Mouse (Mus musculus) MEL-GATA-1-ER (cell line): ENCODE measurements around the gene Ogn.

Source experiments
- DNase-seq: peaks from one replicate; pipeline ENCODE4 v3.0.0-alpha.2; 2012; ENCODE audit warnings: low read depth; ENCODE audit errors: extremely low read depth

Ogn gene

GRCm38 (mm10) chr13:49644731-49645529 is 37.1 kb downstream of the Ogn start:
- DNase-seq, result peak; percentile 27

- DNase-seq, result no peak
Measured at GRCm38 (mm10) chr13:49646019-49646418, 38.2 kb downstream of the Ogn start.

- DNase-seq, result peak; percentile 10
Measured at GRCm38 (mm10) chr13:49651136-49651535, 43.3 kb downstream of the Ogn start.

GRCm38 (mm10) chr13:49651781-49652351 is 44.0 kb downstream of the Ogn start:
- DNase-seq, result no peak

GRCm38 (mm10) chr13:49652481-49653179 is 44.8 kb downstream of the Ogn start, which contains the start of the genes Cenpp and Nol8:
Gene Cenpp (minus strand): TSS chr13:49652785.
Gene Nol8 (plus strand): TSS chr13:49653078.
- peak; percentile 98 for DNase-seq

- DNase-seq, result no peak
Measured at GRCm38 (mm10) chr13:49653180-49653541, 45.3 kb downstream of the Ogn start.
